Mouse (Mus musculus) kidney, adult 2 months (tissue): ENCODE results near the gene Cela3b.

ENCODE experiments used
- CTCF ChIP-seq: fragments of 200-500 bp; conservative IDR thresholded peaks from 2 replicates; pipeline ENCODE4 v1.5.1; 2011; ENCODE audit warnings: low read depth, mild to moderate bottlenecking, control low read depth, low read length, moderate library complexity, mixed read lengths; ENCODE audit not compliant: insufficient read depth, insufficient read length
- POLR2A ChIP-seq: fragments of 200-500 bp; IDR thresholded peaks from one replicate; pipeline ENCODE4 v1.6.1; 2011; ENCODE audit warnings: low read depth, low read length, control low read depth

- TF ChIP-seq CTCF: no peak
- no peak for TF ChIP-seq POLR2A
These were observed 27.0 kb upstream of the Cela3b start for GRCm38 (mm10) chr4:137457292-137457691.
